Mouse (Mus musculus) cortical plate, adult 2 months (tissue): Measurements from ENCODE around the gene Cdkn1c.

Experiments used
- CTCF ChIP-seq: fragments of 200-500 bp; IDR thresholded peaks from 2 replicates; pipeline ENCODE4 v1.5.1; 2011; ENCODE audit warnings: mild to moderate bottlenecking, control low read depth, low read length; ENCODE audit not compliant: insufficient read depth; ENCODE audit errors: extremely low read depth
- POLR2A ChIP-seq: fragments of 200-500 bp; IDR thresholded peaks from 2 replicates; pipeline ENCODE4 v1.6.1; 2011; ENCODE audit warnings: mild to moderate bottlenecking, low read length, control low read depth; ENCODE audit not compliant: insufficient read depth; ENCODE audit errors: extremely low read depth

DNA sequence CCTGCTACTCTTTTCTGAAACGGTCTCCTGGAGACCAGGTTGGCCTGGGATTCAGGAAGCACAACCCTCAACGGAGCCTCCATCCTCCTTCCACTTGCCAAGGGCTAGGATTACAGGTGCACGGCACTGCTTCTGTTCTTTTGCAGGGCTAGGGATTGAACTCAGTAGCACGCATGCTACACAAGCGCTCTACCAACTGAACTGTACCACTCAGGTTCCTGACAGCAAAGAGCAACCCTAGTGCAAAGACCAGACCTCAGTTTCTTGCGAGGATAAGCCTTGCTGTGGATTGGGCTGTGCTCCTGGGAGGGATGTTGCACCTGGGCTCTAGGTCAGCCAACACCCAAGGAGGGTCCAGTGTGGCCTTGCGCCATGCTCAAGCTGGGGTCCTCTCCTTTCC, 45.4 kb upstream of the Cdkn1c start:
- TF ChIP-seq CTCF (no peak), POLR2A (no peak)
